Mouse (Mus musculus): ENCODE data around the gene Mrtfa.
A peak's percentile ranks its signal among the peaks of the same experiment; 100 is the strongest.

Mrtfa gene

DNA sequence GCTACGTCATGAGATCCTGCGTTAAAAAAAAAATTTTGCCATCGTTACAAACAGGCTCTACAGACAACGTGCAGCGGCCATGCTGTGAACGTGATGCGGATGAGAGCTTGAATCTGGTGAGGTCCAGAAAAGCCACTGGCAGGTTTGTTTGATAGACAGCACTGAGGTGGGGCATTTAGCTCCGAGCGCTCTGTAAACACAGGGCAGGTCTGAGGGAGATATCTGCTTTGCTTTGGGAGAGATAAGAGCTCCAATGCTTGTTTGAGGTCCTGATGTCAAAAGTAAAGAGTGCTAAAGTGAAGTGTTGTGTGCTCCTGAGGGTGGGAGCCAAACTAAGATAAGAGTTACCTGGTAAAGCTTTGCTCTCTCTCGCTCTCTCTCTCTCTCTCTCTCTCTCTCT lies 6.6 kb upstream of the Mrtfa start:
- no peak for DNase-seq (ENCODE audit: low read depth, low spot score)

DNA sequence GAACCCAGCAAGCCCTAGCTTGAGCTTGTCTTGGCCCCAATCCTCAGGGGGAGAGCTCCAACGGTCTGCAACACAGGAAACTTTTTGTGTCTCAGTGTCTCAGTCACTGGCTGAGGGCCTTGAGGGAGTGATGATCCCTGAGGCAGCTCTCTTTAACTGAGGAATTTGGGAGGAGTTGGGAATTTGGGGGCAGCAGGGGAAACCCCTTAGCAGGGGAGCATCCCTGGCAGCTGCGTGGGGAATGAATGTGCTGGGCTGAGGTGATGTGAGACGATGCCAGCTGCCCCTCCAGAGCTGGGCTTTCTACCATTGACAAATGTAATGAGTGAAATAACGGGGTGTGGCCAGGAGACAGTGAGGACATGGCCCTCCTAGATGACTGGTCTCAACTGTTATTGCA lies 4.9 kb upstream of the Mrtfa start:
- no peak for DNase-seq (ENCODE audit: low read depth, low spot score)

DNA sequence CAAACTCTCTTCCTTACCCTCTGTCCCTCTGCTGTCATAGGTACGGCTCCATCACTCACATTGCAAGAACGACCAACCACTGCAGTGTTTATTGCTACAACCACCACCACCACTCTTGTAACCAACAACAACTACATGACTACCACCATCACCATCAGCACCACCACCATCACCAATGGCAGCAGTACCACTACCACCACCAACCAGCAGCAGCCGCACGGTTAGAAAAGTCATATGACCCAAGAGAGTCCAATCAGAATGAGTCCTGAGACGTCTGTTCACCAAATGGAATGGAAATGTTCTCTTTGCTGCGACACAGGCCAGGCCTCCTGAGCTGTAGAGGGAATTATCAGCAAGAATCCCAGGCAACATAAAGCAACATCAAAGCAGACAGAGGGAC lies 4.2 kb upstream of the Mrtfa start:
- DNase-seq (ENCODE audit: low read depth, low spot score), result no peak

DNA sequence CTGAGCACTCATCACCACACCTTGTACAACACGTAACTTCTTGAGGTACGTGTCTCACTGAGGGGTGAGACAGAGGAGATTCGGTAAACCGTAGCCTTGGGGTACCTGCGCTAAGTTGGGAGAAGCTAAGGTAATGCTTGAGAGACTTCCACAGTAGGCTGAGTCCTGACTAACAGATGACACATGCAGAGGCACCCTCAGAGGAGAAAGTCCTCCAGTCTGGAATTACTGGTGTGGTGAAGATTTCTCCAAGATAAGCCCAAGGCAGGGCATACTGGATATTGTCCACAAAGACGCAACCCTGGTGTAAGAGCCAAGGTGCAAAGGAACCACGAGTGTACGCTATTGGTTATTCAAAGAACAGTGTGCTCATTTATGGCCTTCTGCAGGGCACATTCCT lies 2.3 kb upstream of the Mrtfa start:
- no peak for DNase-seq (ENCODE audit: low read depth, low spot score)

DNA sequence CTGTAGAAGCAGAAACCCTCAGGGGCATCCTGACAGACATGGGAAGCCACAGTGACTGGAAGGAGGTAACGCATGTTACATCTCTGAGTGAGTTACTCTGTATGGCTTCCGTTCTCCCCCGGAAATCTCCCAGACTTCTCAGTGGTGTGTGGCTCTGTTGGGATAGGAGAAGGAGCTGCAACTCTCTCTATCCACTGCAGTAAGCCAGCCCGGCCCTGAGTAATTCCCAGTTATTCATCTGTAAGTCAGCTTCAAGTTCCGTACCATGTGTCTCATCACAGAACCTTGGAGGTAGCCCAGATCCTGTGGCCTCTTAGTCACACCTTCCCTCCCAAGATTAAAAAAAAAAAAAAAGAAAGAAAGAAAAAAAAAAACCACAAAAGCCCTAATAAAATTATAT lies 1.8 kb upstream of the Mrtfa start:
- DNase-seq (ENCODE audit: low read depth, low spot score), result no peak

DNA sequence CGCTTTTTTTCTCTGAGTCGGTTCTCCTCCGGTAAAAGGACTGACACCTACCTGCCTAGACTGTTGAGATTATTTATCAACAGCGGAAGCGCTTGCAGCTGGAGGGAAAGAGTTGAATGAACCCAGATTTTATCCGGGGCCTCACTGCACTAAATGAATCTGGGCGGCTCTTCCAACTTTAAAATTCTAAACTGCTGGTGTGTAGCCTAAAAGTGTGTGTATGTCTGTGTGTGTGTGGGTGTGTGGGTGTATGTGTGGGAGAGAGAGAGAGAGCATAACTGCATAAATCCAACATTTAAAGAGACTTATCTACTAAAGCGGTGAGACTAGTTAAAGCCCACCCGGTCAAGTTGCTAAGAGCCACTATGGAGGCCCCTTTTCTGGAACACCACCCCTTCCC lies 746 bp upstream of the Mrtfa start:
- DNase-seq (ENCODE audit: low read depth, low spot score), result no peak

DNA sequence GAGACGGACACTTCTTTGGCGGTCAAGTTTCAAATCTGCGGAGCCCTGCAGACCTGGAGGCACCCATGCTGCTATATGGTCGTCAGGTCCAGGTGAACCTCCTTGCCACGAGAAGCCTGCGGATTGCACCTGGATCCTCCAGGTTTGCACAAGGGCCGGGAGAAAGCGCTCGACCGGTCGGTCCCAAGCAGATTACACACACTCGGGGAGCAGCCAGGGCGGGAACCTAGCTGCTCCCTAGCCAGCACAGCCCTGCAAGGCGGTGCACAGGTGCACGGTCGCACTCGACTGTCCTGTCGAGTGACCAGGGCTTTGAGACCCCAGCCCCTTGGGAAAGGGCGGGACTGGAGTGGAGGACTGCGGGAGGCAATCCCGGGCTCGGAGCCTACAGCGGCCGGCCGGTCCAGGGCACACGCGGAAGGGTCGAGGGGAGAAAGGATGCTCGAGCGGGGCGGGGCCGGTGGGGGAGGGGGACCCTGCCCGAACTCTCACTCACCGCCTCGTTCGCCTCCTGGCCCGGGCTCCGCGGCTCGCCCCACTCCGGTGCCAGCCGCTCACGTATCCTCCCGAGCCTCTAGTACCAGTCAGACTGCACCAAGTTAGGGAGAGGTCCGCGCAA lies 437 bp downstream of the Mrtfa start:
- peak; percentile 23 for DNase-seq (ENCODE audit: low read depth, low spot score)

DNA sequence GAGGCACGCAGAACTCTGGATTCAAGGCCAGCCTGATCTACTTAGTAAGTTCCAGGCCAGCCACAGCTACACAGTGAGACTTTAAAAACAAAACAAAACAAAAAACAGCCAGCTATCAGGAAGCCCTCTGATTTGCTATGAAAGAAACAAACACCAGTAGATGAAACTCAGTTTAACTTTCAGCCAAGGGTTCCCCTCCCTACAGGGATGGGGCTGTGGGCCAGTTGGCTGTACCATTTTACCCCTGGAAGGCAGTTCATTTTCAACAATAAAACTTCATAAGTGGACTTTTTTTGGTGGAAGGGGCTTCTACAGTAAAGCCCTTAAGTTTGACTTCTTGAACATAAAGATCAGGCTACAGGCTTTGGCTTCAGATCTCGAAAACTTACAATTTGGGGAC lies 1.5 kb downstream of the Mrtfa start:
- no peak for DNase-seq (ENCODE audit: low read depth, low spot score)

DNA sequence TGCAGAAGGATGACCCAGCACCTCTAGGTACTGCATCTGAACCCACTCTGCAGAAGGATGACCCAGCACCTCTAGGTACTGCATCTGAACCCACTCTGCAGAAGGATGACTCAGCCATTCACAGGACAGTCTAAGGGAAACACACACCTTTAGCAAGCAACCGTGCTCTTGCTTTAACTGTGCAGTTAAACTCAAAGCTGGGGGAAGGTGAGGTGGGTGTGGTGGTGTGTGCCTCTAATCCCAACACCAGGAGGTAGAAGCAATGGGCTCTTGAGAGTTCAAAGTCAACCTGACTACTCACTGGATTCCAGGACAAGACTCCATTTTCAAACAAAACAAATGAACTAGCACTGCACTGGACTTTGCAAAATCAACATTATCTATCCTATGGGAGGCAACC lies 5.6 kb downstream of the Mrtfa start:
- no peak for DNase-seq (ENCODE audit: low read depth, low spot score)

DNA sequence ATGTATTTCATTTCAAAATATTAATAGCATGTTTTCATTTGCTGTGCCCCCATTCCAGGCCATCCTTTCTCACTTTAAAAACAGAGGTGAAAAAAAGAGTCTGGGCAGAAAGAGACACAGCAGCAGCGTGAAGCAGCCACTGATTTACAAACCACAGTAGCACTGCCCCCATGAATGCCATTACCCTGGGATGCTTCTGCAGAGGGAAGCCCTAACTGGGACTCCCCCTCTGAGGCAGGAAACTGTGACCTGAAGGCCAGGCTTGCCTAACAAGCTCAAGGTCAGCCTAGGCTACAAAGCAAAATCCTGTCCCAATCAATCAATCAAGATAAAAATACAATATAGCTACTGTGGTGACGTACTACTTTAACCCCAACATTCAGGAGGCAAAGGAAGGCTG lies 9.3 kb downstream of the Mrtfa start:
- no peak for DNase-seq (ENCODE audit: low read depth, low spot score)

DNA sequence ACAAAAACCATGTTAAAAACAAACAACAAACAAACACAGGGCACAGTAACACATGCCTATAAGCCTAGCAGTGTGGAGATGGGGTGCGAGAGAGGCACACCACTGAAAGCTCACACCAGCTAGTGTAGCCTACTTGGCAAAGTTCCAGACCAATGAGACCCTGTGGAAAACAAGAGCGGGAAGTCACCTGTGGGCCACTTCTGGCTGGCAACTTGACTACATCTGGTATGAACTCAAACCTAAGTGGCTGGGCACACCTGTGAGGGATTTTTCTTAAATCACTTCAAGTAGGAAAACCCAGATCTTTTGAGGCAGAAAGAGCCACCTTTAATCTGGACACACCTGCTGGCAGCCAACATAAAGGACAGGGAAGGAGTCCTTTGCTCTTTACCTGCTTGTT lies 11.0 kb downstream of the Mrtfa start:
- DNase-seq (ENCODE audit: low read depth, low spot score), result no peak

DNA sequence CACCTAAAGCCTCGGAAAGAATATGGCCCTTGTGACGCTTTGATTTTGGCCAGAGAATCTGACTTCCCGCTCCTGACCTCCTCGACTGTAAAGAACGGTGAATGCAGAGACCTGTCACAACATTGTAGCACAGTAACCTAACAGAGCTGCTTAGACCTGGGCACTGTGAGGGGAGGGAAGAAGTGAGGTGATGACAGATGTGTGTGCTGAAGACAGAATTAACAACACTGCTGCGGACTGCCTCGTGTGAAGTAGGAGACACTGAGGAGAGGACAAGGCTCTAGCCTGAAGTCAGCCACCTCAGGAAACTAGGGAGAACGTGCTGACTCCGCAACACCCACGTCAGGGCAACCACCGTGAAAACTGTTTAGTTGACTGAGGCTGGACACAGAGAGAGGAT lies 11.9 kb downstream of the Mrtfa start:
- no peak for DNase-seq (ENCODE audit: low read depth, low spot score)

DNA sequence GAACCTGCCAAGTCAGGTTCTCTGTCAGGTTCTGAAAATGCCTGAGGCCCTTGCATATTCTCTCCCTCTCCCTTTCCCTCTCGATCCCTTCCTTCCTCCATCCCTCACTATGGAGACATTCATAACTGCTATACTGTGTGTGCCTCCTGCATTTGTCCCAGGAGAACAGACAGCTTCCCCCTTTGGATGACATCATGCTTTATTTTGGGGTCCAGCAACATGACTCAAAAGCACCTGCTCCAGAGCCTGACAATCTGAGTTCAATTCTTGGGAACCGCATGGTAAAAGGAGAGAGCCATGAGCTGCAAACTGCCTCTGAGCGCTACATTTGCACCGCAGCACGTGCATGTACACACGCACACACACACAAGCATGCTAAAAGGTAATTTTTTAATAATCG lies 12.7 kb downstream of the Mrtfa start:
- DNase-seq (ENCODE audit: low read depth, low spot score), result no peak

DNA sequence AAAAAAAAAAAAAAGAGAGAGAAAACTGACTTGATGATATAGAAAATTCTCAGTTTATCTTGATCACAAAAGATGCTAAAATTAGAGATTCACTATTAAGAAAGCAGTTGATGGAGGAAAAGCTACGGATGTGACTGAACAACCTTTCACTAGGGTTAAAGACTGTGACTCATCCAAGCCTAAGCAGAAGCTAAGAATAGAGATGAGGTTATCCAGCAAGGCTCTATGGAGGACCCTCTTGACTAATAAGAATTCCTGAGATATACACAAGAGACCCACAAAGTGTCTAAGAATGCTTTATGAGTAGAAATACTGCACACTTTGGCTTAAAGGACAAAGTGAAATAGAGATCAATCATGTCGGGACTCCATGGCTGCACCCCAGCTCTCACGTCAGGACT lies 14.9 kb downstream of the Mrtfa start:
- no peak for DNase-seq (ENCODE audit: low read depth, low spot score)

DNA sequence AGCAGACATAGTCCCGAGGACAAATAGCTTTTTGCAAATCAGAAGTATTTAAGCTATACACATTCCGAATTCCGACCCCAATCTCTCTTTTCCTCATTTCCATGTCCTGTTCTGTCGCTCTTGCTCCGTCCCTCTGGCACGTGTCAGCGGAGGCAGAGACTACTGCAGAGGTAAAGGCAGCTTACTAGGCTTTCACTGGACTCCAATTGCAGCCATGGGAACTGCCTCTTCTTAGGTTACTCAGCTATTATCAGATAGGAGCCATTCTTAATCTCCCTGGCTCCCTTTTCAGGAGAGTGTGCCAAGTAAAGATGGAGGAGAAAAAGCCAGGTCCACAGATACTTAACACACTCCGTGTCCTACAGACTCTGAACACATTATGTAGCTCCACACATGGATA lies 18.3 kb downstream of the Mrtfa start:
- DNase-seq (ENCODE audit: low read depth, low spot score), result no peak

DNA sequence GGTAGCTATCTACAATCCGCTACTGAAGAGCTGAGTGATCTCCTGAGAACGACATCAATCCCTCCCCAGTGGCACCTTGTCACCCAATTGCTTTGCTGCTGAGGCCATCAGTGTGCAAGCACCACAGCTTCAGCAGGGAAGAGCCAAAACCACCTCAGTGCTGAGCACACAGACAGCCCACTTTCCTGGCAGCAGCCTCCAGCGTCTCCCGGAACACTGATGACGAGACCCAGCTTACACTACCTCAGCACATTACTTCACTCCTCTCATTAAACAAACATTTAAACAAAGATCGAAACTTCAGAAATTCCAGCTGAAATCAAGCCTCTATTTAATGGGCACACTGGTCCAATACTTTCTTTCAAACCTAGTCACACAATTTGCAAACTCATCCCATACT lies 21.8 kb downstream of the Mrtfa start:
- no peak for DNase-seq (ENCODE audit: low read depth, low spot score)

DNA sequence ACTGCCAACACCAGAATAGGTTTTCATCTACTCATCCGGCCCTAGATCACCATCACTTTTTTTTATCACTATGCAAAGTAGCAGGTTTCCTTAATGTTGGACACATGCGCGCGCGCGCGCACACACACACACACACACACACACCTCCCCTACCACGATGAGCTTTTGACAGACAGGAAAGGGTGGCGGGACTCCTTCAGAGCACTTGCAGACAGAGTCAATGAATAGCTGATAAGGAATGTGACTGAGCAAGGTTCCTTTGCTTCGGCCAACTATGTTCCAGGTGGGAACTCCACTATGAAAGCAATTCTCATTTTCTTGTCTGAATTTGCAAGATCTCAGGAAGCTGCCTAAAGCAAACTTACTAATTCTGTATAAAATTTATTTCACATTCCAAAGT lies 22.7 kb downstream of the Mrtfa start:
- DNase-seq (ENCODE audit: low read depth, low spot score), result no peak

DNA sequence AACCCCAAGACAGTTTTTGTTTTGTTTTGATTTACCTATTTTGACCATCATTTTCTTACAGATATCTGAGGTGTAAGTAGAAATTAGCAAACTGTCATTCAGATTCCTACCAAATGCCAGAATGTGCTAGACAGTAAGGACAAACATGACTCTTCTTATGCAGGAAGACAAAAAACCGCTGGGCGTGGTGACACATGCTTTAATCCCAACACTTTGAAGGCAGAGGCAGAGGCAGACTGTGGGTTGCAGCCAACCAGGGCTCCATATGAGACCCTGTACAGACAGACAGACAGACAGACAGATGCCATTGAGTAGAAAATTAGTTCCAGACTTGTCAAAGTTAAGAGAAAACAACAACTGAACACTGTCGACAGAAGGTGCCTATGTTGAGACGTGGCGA lies 24.3 kb downstream of the Mrtfa start:
- no peak for DNase-seq (ENCODE audit: low read depth, low spot score)

DNA sequence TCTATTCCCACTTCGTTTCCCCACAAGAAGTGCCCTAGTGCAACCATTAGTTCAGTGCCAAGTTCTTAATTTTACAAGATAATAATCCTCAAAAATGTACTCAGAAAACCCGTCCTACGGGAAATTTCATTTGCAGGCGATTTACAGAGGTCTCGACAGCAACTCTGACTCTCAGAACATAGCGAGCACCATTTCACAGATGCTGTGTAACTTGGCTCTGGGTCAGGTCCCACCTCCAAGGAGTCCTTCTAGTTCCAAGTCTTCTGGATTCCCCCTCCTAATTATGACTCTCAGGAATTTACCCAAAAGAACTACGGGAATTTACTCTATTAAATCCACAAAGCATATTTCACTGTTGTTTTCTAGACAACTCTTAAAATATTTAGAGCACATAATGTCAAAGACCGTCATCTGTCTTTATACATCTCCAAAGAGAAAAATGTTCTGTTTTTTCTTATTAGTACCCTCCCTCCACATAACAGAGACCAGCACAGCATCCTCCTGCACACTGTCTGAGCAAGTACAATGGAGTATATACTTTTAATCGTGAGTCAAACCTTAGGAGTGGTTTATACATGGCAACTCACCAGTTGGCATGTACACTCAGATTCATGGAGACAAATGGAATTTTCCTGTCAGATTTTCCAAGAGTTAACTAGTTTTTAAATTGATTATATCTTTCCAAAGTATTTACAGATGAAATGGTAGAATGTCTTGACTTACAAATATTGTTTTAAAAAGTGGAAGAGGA lies 25.8 kb downstream of the Mrtfa start:
- no peak for DNase-seq (ENCODE audit: low read depth, low spot score)

DNA sequence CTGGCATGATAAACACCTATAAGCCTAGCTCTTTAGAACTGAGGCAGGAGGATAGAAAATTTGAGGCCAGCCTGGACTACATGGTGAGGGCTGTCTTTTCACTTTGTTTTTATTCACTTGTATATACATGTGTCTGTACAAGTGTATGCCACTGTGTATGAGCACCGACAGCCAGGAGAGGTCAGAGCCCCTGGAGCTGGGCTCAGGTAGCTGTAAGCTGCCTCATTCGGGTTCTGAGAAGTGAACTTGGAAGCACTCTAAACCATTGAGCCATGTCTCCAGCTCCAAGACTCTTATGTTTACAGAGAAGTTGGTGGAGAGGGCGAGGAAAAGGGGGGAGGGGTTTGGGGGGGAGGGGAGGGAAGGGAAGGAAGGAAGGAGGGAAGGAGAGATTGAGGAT lies 29.0 kb downstream of the Mrtfa start:
- DNase-seq (ENCODE audit: low read depth, low spot score), result no peak

DNA sequence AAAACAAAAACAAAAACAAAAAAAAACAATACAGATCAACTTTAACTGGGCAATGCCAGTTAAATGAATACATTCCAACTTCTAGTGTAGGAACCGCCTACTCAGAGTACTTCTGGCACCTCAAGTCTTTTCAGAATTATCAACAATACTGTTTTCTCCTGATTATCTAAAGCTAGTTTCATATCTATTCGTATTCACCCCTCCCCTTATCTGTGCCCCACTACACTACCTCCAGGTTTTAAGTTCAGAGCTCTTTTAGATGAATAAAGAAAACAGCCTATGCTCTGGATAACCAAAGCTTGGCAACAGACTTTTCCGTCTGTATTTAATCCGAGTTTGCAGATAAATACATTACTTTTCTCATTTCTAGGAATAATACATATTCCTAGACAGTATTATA lies 29.9 kb downstream of the Mrtfa start:
- DNase-seq (ENCODE audit: low read depth, low spot score), result no peak

DNA sequence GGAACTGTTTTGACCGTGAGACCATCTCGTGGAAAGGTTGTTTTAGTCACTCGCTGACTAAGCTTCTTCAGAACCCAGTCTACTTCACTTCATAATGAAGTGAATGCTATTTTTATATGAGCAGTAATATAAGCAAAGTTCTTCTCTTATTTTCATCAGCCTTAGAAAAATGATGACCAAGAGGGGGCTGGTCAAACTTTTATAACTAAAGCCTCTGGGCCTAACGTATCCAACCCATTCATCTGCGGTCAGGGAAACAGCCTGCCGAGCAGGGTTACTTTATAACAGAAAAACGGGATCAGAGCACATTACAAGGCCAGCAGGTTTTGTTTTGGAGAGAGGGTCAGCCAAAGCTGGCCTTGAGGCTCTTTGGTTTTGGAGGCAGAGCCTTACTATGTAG lies 31.3 kb downstream of the Mrtfa start:
- DNase-seq (ENCODE audit: low read depth, low spot score), result no peak

DNA sequence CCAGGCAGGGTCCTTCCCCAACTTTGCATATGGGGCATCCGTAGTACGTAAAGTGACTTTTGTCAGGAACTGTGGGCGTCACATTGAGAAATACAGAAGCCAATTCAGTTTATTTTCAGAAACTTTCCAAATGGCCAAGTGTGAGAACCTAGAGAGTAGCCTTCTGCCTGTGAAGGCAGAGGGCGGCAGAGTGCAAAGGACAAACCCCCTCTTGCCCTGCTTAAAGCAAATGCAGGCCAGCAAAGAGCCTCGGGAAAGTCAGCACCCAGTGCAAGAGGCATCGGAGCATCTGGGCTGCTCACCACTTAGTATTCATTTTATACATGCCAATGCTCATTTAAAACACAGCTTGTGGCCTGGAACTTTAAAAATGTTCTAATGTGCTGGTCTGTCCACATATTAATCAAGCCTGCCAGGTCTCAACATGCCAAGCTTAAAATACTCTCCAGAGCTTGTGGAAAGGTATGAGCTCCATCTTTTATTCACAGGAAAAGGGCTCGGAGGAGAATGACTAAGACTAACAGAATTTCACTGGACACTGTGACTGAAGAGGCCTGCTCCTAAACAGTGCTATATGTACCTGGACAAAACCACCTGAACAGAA lies 31.9 kb downstream of the Mrtfa start:
- no peak for DNase-seq (ENCODE audit: low read depth, low spot score)

Measured in retina, adult 2 months (tissue).